Mouse (Mus musculus) myocyte (in vitro differentiated cells): ENCODE measurements at regions not wholly inside any gene's neighbourhood (a gene's known extent, or its start where the extent isn't known, plus 50 kb on each side); places are given as distances from the start of the nearest gene placed in this dataset.

Experiments
- H3K27me3 ChIP-seq: one replicate; pipeline ENCODE4 v1.6.1; 2011; ENCODE audit not compliant: control insufficient read depth, insufficient read depth, insufficient read length
- H3K36me3 ChIP-seq: one replicate; pipeline ENCODE4 v1.6.1; 2011; ENCODE audit not compliant: control insufficient read depth, insufficient read depth
- H3K4me2 ChIP-seq: one replicate; pipeline ENCODE4 v1.6.1; 2011; ENCODE audit warnings: low read depth, control low read depth
- H3K4me3 ChIP-seq: one replicate; pipeline ENCODE4 v1.5.1; 2011; ENCODE audit warnings: mild to moderate bottlenecking, control low read depth, moderate library complexity
- H3K79me2 ChIP-seq: one replicate; pipeline ENCODE4 v1.6.1; 2011; ENCODE audit not compliant: control insufficient read depth, insufficient read depth
- H3ac ChIP-seq: one replicate; pipeline ENCODE4 v1.6.1; 2011; ENCODE audit not compliant: control insufficient read depth, insufficient read length
- CEBPB ChIP-seq: IDR thresholded peaks from 2 replicates; pipeline ENCODE4 v1.6.1; 2011; ENCODE audit warnings: mild to moderate bottlenecking, moderate library complexity; ENCODE audit not compliant: poor library complexity, insufficient read depth, severe bottlenecking
- E2F4 ChIP-seq: IDR thresholded peaks from one replicate; pipeline ENCODE4 v1.6.1; 2011; ENCODE audit warnings: mild to moderate bottlenecking, control low read depth, moderate library complexity; ENCODE audit not compliant: insufficient read depth
- MAX ChIP-seq: IDR thresholded peaks from one replicate; pipeline ENCODE4 v1.6.1; 2011; ENCODE audit warnings: low read depth, mild to moderate bottlenecking, control low read depth
- MYOD1 ChIP-seq, 3 experiments: IDR thresholded peaks; one replicate each; pipeline ENCODE4 v1.6.1; 2011; ENCODE audit warnings: control low read depth in 2 of 3, low read depth in 2 of 3, mild to moderate bottlenecking in 2 of 3, moderate library complexity in 1 of 3; ENCODE audit not compliant: insufficient read length in 2 of 3, control insufficient read depth in 1 of 3
- MYOG ChIP-seq, 3 experiments: IDR thresholded peaks; one replicate each; pipeline ENCODE4 v1.6.1; 2011; ENCODE audit warnings: control low read depth in 2 of 3, low read depth in 2 of 3, mild to moderate bottlenecking in 2 of 3; ENCODE audit not compliant: insufficient read length in 2 of 3, control insufficient read depth in 1 of 3, insufficient read depth in 1 of 3
- POLR2A ChIP-seq: IDR thresholded peaks from one replicate; pipeline ENCODE4 v1.6.1; 2011; ENCODE audit warnings: low read depth, mild to moderate bottlenecking, control low read depth, moderate library complexity; ENCODE audit not compliant: insufficient read length
- POLR2AphosphoS2 ChIP-seq: IDR thresholded peaks from one replicate; pipeline ENCODE4 v1.6.1; 2011; ENCODE audit warnings: low read depth, control low read depth; ENCODE audit not compliant: insufficient read length
- REST ChIP-seq: IDR thresholded peaks from one replicate; pipeline ENCODE4 v1.6.1; 2011; ENCODE audit warnings: mild to moderate bottlenecking, control low read depth, moderate library complexity; ENCODE audit not compliant: insufficient read depth, insufficient read length
- SRF ChIP-seq: IDR thresholded peaks from one replicate; pipeline ENCODE4 v1.6.1; 2011; ENCODE audit warnings: low read depth; ENCODE audit not compliant: control insufficient read depth, insufficient read length
- TCF12 ChIP-seq: IDR thresholded peaks from one replicate; pipeline ENCODE4 v1.6.1; 2011; ENCODE audit warnings: mild to moderate bottlenecking, control low read depth; ENCODE audit not compliant: poor library complexity, insufficient read depth, severe bottlenecking
- TCF3 ChIP-seq: IDR thresholded peaks from one replicate; pipeline ENCODE4 v1.6.1; 2011; ENCODE audit warnings: low read depth, control low read depth; ENCODE audit not compliant: insufficient read length
- USF1 ChIP-seq: IDR thresholded peaks from one replicate; pipeline ENCODE4 v1.6.1; 2011; ENCODE audit warnings: low read depth, mild to moderate bottlenecking, control low read depth, moderate library complexity

DNA sequence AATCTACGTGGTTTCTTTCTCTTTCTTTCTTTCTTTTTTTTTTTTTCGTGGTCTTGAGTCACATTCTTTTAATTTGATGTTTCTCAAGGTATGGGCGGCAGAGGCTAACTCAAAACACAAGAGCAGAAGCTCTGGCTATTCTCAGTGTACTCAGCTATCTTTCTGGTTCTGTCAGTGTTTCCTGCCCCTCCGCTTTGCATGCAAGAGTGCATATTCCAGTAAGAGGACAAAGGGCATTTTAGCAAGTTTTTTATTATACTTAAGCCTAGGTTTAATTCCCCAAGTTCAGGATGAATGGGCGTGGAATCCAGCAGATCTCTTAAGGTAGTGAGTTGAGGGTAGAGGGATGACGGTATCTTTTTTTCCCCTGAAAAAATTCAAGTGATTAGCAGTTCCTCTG, 81.1 kb upstream of the Fam241a start:
- no peaks in the 10 kb centered on the region for H3K79me2 ChIP-seq
- TF ChIP-seq SRF (no peak), USF1 (no peak), REST (no peak), POLR2A (no peak), TCF3 (no peak), MYOG (IDR thresholded peaks at IDR 0.05; ENCODE audit: control insufficient read depth in 1 of 3, insufficient read depth in 1 of 3, insufficient read length in 2 of 3, low read depth in 2 of 3) (no peak), E2F4 (no peak), MYOD1 (IDR thresholded peaks at IDR 0.05; ENCODE audit: control insufficient read depth in 1 of 3, insufficient read length in 2 of 3, low read depth in 2 of 3) (no peak), TCF12 (no peak), POLR2AphosphoS2 (no peak), MAX (no peak), CEBPB (no peak)

DNA sequence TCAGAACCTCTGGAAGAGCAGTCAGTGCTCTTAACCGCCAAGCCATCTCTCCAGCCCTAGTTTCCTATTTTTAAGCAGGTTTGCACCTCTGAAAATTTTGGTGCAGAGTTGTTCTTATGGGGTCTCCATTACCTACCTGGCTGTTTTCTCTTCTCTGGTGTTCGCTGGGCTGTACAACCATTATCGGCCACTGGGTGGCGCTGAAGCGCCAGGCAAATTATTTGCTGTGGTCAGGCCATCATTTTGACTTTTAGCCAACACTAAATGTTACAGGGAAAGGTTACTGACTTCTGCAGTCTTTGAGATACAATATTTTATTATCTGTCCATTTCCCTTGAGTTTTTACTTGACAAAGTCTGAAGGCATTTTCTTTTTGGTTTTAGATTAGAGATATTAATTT, 74.8 kb upstream of the Fam241a start:
- no peak overlapping the region for H3ac ChIP-seq
- H3K36me3 ChIP-seq = no peaks in the 10 kb centered on the region
- H3K27me3 ChIP-seq = no peaks in the 10 kb centered on the region
- H3K4me2 ChIP-seq = no peak overlapping the region
- TF ChIP-seq MYOG (IDR thresholded peaks at IDR 0.05; ENCODE audit: control insufficient read depth in 1 of 3, insufficient read depth in 1 of 3, insufficient read length in 2 of 3, low read depth in 2 of 3) = no peak
- no peak for TF ChIP-seq MAX
- no peak for TF ChIP-seq TCF3
- no peak for TF ChIP-seq E2F4
- no peak for TF ChIP-seq TCF12
- TF ChIP-seq POLR2AphosphoS2 = no peak
- TF ChIP-seq USF1 = no peak
- H3K4me3 ChIP-seq = no peak overlapping the region
- no peaks in the 10 kb centered on the region for H3K79me2 ChIP-seq

More for the DNA sequence above, 81.1 kb upstream of the Fam241a start:
- Histone ChIP-seq H3K4me2 (no peak overlapping the region), H3K4me3 (no peak overlapping the region), H3ac (no peak overlapping the region), H3K27me3 (no peaks in the 10 kb centered on the region), H3K36me3 (no peaks in the 10 kb centered on the region)

DNA sequence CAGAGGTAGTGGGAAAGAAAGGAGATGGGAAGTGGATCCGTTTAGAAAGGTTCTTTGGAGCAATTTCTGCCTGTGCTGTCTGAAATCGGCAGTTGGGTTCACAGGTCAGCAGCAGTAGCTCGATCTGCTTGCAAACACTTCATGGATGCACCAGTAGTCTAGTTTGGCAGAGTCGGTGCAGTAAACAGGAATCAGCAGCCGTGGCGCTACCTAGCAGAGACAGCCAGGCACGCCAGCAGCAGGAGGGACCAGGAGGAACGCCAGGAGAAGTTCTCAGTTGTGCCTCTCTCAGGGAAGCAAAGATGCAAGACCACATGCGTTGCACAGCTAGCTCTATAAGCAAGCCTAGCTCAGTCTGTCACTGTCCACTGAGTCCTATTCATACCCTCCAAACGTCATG, 71.0 kb upstream of the Fam241a start:
- Histone ChIP-seq H3K79me2 (no peaks in the 10 kb centered on the region), H3K36me3 (no peaks in the 10 kb centered on the region), H3K4me3 (no peak overlapping the region), H3K27me3 (no peaks in the 10 kb centered on the region), H3ac (no peak overlapping the region), H3K4me2 (no peak overlapping the region)
- TF ChIP-seq USF1 (no peak), CEBPB (no peak)

DNA sequence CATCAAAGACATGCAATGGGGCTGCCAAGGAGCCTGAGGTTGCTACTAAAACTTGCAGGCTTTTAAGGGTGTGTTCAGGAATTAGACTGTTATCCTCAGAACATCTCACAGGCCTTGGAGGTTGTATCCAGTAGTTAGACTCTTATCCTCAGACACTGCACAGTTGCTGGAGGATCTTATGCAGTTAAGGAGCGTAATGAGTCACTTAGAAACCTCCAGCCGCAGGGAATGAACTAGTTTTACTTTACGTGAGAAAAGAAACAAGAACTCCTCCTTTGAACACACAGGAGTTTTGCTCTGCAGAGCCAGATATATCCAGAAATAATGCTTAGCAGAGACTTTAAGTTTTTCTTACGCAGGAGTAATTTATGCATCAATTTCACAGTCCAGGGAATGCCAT, 70.1 kb upstream of the Fam241a start:
- no peak for TF ChIP-seq TCF12
- TF ChIP-seq POLR2A = no peak
- no peak for TF ChIP-seq CEBPB
- no peak for TF ChIP-seq E2F4
- TF ChIP-seq MYOG (IDR thresholded peaks at IDR 0.05; ENCODE audit: control insufficient read depth in 1 of 3, insufficient read depth in 1 of 3, insufficient read length in 2 of 3, low read depth in 2 of 3) = no peak
- TF ChIP-seq POLR2AphosphoS2 = no peak
- TF ChIP-seq REST = no peak
- no peak for TF ChIP-seq SRF
- TF ChIP-seq MYOD1 (IDR thresholded peaks at IDR 0.05; ENCODE audit: control insufficient read depth in 1 of 3, insufficient read length in 2 of 3, low read depth in 2 of 3) = no peak
- TF ChIP-seq MAX = no peak
- TF ChIP-seq TCF3 = no peak
- no peak for TF ChIP-seq USF1
- Histone ChIP-seq H3ac (no peak overlapping the region), H3K79me2 (no peaks in the 10 kb centered on the region), H3K4me2 (no peak overlapping the region), H3K4me3 (no peak overlapping the region), H3K27me3 (no peaks in the 10 kb centered on the region), H3K36me3 (no peaks in the 10 kb centered on the region)

DNA sequence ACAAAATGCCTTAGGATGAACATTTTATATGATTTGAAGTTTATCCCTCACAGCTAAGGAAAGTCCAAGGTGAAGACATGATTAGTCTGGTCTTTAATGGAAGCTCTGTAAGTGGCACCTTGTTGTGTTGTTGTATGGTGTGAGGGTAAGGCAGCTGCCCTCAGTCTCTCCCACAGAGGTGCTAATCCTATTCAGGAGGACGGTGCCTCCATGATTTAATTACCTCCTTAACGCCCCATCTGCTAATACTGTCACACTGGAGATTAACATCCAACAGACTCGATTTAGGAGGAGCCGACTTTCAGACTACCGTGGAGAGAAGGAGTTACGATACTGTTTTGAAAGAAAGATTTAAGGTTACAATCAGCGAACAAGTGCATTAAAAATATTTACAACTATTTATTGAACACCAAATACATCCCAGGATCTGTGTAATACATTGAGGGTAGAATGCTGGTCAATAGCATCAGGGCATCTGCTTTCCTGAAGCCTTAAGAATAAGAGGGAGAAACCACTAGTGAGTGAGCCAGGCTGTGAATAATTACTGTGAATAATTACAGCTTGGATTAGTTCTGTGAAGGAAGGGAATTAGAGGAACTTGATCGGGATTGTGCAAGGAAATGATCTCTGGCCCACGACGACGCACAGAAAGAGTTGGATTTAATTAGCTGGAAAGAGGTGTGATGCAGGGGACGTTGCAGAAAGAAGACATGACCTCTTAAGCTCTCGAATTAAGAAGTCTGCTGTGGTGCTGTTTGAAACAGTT, 63.0 kb upstream of the Fam241a start:
- TF ChIP-seq TCF12 (no peak), E2F4 (no peak), CEBPB (no peak), MAX (no peak), MYOG (IDR thresholded peaks at IDR 0.05; ENCODE audit: control insufficient read depth in 1 of 3, insufficient read depth in 1 of 3, insufficient read length in 2 of 3, low read depth in 2 of 3) (no peak), POLR2A (no peak), MYOD1 (IDR thresholded peaks at IDR 0.05; ENCODE audit: control insufficient read depth in 1 of 3, insufficient read length in 2 of 3, low read depth in 2 of 3) (no peak), USF1 (no peak), SRF (no peak), TCF3 (no peak), REST (no peak), POLR2AphosphoS2 (no peak)
- no peaks in the 10 kb centered on the region for H3K36me3 ChIP-seq
- H3K27me3 ChIP-seq = no peaks in the 10 kb centered on the region
- no peak overlapping the region for H3ac ChIP-seq
- no peak overlapping the region for H3K4me2 ChIP-seq
- H3K4me3 ChIP-seq = no peak overlapping the region
- no peaks in the 10 kb centered on the region for H3K79me2 ChIP-seq
